Mouse (Mus musculus): Measurements from ENCODE around the gene Cxadr. TPM values are rescaled to one million over a fixed set of nuclear protein-coding genes. Genes with fewer than 3 reads are reported as not detected.

Gene Cxadr
- polyA plus RNA-seq (2012; fragmentation: generic; extraction: Trizol): 0.67 TPM

DNA sequence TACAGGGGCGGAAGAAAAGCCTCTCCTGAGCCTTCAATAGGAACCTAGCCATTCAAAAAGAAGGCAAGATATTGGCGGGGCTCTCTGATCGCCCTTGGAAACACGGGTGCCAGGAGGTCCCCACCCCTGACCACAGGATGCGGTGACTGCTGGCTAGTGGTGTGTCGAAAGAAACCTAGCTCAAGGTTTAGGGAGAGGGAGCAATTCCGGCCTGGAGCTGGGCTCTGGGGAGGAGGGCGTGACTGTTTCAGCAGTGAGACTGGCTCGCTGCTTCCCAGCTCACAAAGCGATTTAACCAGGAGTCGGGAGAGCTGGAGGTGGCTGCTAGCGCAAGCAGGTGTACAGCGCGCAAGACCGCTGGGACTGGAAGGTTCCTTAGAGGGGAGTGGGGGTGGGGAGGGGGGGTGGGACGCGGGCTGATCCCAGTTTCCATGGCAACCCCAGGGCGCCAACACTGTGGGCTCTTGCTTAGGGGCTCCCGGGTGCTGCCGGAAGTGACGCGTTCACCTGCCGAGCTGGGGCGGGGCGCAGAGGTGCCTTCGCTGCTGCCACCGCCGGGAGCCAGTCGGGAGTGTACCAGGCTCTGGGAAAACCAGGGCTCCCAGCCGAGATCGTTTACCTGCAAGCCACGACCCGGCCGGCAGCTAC, at the start of gene Cxadr:
Cxadr (plus strand) TSS at position 307 of the 648 bp plus-strand sequence.
- Histone ChIP-seq H3K36me3 (ENCODE audit: control insufficient read depth, insufficient read depth) (no peaks in the 10 kb centered on the region), H3K27me3 (ENCODE audit: control insufficient read depth, insufficient read depth, insufficient read length) (no peaks in the 10 kb centered on the region), H3K79me2 (ENCODE audit: control insufficient read depth, insufficient read depth) (no peaks in the 10 kb centered on the region), H3ac (ENCODE audit: control insufficient read depth, insufficient read length) (peak within 1 kb of the TSS; percentile 57), H3K4me2 (ENCODE audit: low read depth) (peak within 1 kb of the TSS; percentile 69), H3K4me3 (peak within 1 kb of the TSS; percentile 25)
- TF ChIP-seq E2F4 (IDR thresholded peaks at IDR 0.05; ENCODE audit: insufficient read depth) (no peak), MYOG (IDR thresholded peaks at IDR 0.05; ENCODE audit: control insufficient read depth in 1 of 3, insufficient read depth in 1 of 3, insufficient read length in 2 of 3, low read depth in 2 of 3) (no peak), SRF (IDR thresholded peaks at IDR 0.05; ENCODE audit: control insufficient read depth, insufficient read length, low read depth) (no peak), USF1 (IDR thresholded peaks at IDR 0.05; ENCODE audit: low read depth) (no peak), POLR2AphosphoS2 (IDR thresholded peaks at IDR 0.05; ENCODE audit: insufficient read length, low read depth) (no peak), MYOD1 (IDR thresholded peaks at IDR 0.05; ENCODE audit: control insufficient read depth in 1 of 3, insufficient read length in 2 of 3, low read depth in 2 of 3) (no peak), REST (IDR thresholded peaks at IDR 0.05; ENCODE audit: insufficient read depth, insufficient read length) (no peak), POLR2A (IDR thresholded peaks at IDR 0.05; ENCODE audit: insufficient read length, low read depth) (no peak), CEBPB (IDR thresholded peaks at IDR 0.05; ENCODE audit: insufficient read depth, poor library complexity, severe bottlenecking) (no peak), TCF3 (IDR thresholded peaks at IDR 0.05; ENCODE audit: insufficient read length, low read depth) (no peak)

DNA sequence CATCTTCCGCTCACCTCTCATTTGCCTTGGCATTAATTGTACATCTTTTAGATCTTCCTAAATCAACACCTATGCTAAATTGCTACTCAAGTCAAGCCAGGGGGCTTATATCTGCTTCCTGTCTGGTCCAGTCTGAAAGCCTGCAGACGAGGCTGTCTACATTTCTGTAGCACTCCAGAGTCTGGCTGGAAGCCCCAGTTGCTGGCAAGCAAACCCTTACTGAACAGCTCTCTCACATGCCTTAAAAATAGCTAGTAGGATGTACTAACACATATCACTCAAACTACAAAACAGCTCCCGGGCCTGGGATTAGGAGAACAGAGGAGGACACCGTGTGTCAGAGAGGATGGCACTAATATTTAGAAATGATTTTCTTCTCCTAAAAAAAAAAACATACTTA, 42.3 kb upstream of the Cxadr start:
- H3K4me3 ChIP-seq: no peak overlapping the region
- H3K36me3 ChIP-seq (ENCODE audit: control insufficient read depth, insufficient read depth): no peaks in the 10 kb centered on the region
- no peaks in the 10 kb centered on the region for H3K27me3 ChIP-seq (ENCODE audit: control insufficient read depth, insufficient read depth, insufficient read length)
- TF ChIP-seq USF1 (IDR thresholded peaks at IDR 0.05; ENCODE audit: low read depth) (no peak), MYOG (IDR thresholded peaks at IDR 0.05; ENCODE audit: control insufficient read depth in 1 of 3, insufficient read depth in 1 of 3, insufficient read length in 2 of 3, low read depth in 2 of 3) (no peak), SRF (IDR thresholded peaks at IDR 0.05; ENCODE audit: control insufficient read depth, insufficient read length, low read depth) (no peak)
- no peak overlapping the region for H3K4me2 ChIP-seq (ENCODE audit: low read depth)
- no peak overlapping the region for H3ac ChIP-seq (ENCODE audit: control insufficient read depth, insufficient read length)
- H3K79me2 ChIP-seq (ENCODE audit: control insufficient read depth, insufficient read depth): no peaks in the 10 kb centered on the region

DNA sequence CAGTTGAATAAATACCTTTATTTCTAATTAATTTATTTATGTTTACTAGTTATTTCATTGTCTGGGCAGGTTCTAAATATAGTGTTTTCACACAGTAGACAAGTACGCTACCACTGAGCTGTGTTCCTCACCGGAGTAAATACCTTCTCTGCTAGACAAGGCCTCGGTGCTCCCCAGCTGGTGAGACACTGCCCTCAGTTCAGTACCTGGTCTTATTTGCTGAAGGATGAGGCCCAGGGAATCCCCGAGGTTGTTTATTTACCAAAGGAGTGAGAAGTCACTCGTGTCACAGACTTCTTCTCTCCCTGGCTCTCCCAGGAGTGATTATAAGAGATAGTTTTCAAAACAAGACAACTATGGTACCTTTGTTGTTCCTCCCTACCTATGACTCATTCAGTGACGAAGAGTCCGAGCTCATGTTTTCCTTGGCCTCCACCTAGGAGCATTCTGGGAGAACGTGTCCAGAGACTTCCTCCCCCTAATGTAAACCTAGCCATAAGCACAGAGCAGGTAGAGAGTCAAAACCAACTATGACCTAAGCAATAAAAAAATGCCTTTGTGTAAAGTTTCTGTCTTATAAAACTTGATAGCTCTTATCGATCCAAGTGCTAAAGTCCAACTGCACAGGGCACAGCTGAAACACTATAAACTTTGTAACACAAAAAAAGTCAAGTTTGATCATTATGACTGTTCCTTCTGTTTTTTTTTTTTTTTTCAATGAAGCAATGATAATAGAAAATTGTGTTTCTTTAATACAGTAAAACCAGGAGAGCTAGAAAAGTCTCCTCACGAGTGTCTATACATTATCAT, 41.0 kb upstream of the Cxadr start:
- H3K27me3 ChIP-seq (ENCODE audit: control insufficient read depth, insufficient read depth, insufficient read length): no peaks in the 10 kb centered on the region
- no peak overlapping the region for H3K4me3 ChIP-seq
- no peaks in the 10 kb centered on the region for H3K36me3 ChIP-seq (ENCODE audit: control insufficient read depth, insufficient read depth)
- TF ChIP-seq SRF (IDR thresholded peaks at IDR 0.05; ENCODE audit: control insufficient read depth, insufficient read length, low read depth): no peak
- TF ChIP-seq USF1 (IDR thresholded peaks at IDR 0.05; ENCODE audit: low read depth): no peak
- TF ChIP-seq POLR2A (IDR thresholded peaks at IDR 0.05; ENCODE audit: insufficient read length, low read depth): no peak
- TF ChIP-seq TCF3 (IDR thresholded peaks at IDR 0.05; ENCODE audit: insufficient read length, low read depth): no peak
- TF ChIP-seq CEBPB (IDR thresholded peaks at IDR 0.05; ENCODE audit: insufficient read depth, poor library complexity, severe bottlenecking): no peak
- no peak for TF ChIP-seq MYOD1 (IDR thresholded peaks at IDR 0.05; ENCODE audit: control insufficient read depth in 1 of 3, insufficient read length in 2 of 3, low read depth in 2 of 3)
- TF ChIP-seq MYOG (IDR thresholded peaks at IDR 0.05; ENCODE audit: control insufficient read depth in 1 of 3, insufficient read depth in 1 of 3, insufficient read length in 2 of 3, low read depth in 2 of 3): no peak
- TF ChIP-seq TCF12 (IDR thresholded peaks at IDR 0.05; ENCODE audit: insufficient read depth, poor library complexity, severe bottlenecking): no peak
- no peak for TF ChIP-seq POLR2AphosphoS2 (IDR thresholded peaks at IDR 0.05; ENCODE audit: insufficient read length, low read depth)
- TF ChIP-seq E2F4 (IDR thresholded peaks at IDR 0.05; ENCODE audit: insufficient read depth): no peak
- TF ChIP-seq MAX (IDR thresholded peaks at IDR 0.05; ENCODE audit: low read depth): no peak
- TF ChIP-seq REST (IDR thresholded peaks at IDR 0.05; ENCODE audit: insufficient read depth, insufficient read length): no peak
- no peak overlapping the region for H3K4me2 ChIP-seq (ENCODE audit: low read depth)
- no peak overlapping the region for H3ac ChIP-seq (ENCODE audit: control insufficient read depth, insufficient read length)
- no peaks in the 10 kb centered on the region for H3K79me2 ChIP-seq (ENCODE audit: control insufficient read depth, insufficient read depth)

DNA sequence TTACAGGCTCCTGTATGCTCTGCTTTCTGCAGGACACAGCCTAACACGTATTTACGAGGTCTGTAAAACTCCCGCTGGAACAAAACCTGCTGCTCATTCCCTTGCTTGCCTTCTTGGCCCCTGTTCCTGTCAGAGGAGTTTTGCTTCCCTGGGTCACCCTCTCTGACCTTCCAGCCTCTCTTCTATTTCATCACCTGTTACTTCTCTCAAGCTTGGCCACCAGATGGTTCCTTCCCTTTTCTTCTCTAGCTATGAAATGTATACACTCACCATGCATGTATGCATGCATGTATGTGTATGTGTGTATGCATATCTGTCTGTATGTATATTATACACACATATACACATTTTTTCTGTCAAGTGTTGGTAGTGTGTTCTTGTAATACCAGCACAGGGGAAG, 39.8 kb upstream of the Cxadr start:
- no peak overlapping the region for H3ac ChIP-seq (ENCODE audit: control insufficient read depth, insufficient read length)
- H3K27me3 ChIP-seq (ENCODE audit: control insufficient read depth, insufficient read depth, insufficient read length): no peaks in the 10 kb centered on the region
- no peak overlapping the region for H3K4me3 ChIP-seq
- no peak overlapping the region for H3K4me2 ChIP-seq (ENCODE audit: low read depth)
- H3K36me3 ChIP-seq (ENCODE audit: control insufficient read depth, insufficient read depth): no peaks in the 10 kb centered on the region
- no peak for TF ChIP-seq CEBPB (IDR thresholded peaks at IDR 0.05; ENCODE audit: insufficient read depth, poor library complexity, severe bottlenecking)
- TF ChIP-seq SRF (IDR thresholded peaks at IDR 0.05; ENCODE audit: control insufficient read depth, insufficient read length, low read depth): no peak
- no peak for TF ChIP-seq POLR2AphosphoS2 (IDR thresholded peaks at IDR 0.05; ENCODE audit: insufficient read length, low read depth)
- no peak for TF ChIP-seq MAX (IDR thresholded peaks at IDR 0.05; ENCODE audit: low read depth)
- TF ChIP-seq E2F4 (IDR thresholded peaks at IDR 0.05; ENCODE audit: insufficient read depth): no peak
- TF ChIP-seq USF1 (IDR thresholded peaks at IDR 0.05; ENCODE audit: low read depth): no peak
- no peak for TF ChIP-seq MYOD1 (IDR thresholded peaks at IDR 0.05; ENCODE audit: control insufficient read depth in 1 of 3, insufficient read length in 2 of 3, low read depth in 2 of 3)
- TF ChIP-seq REST (IDR thresholded peaks at IDR 0.05; ENCODE audit: insufficient read depth, insufficient read length): no peak
- no peak for TF ChIP-seq POLR2A (IDR thresholded peaks at IDR 0.05; ENCODE audit: insufficient read length, low read depth)
- no peak for TF ChIP-seq TCF12 (IDR thresholded peaks at IDR 0.05; ENCODE audit: insufficient read depth, poor library complexity, severe bottlenecking)
- TF ChIP-seq MYOG (IDR thresholded peaks at IDR 0.05; ENCODE audit: control insufficient read depth in 1 of 3, insufficient read depth in 1 of 3, insufficient read length in 2 of 3, low read depth in 2 of 3): no peak
- TF ChIP-seq TCF3 (IDR thresholded peaks at IDR 0.05; ENCODE audit: insufficient read length, low read depth): no peak
- H3K79me2 ChIP-seq (ENCODE audit: control insufficient read depth, insufficient read depth): no peaks in the 10 kb centered on the region
